Mouse (Mus musculus) ES-Bruce4 (cell line): Measurements from ENCODE around the gene Raet1e. TPM values are rescaled to one million over a fixed set of nuclear protein-coding genes. Genes with fewer than 3 reads are reported as not detected.
"Not testable (repeated sequence)": the region's sequence is repeated elsewhere in the genome, so short reads cannot be mapped to it uniquely, and the experiment has no call there.

Experiments used
- H3K27ac ChIP-seq: 2 replicates; pipeline ENCODE4 v1.5.1; 2012; ENCODE audit warnings: low read length, inconsistent platforms; ENCODE audit not compliant: insufficient read depth
- H3K27me3 ChIP-seq: 2 replicates; pipeline ENCODE4 v1.6.1; 2012; ENCODE audit warnings: mild to moderate bottlenecking, low read length, inconsistent platforms; ENCODE audit not compliant: control insufficient read depth, poor library complexity, insufficient read depth, severe bottlenecking
- H3K36me3 ChIP-seq: 2 replicates; pipeline ENCODE4 v1.6.1; 2012; ENCODE audit warnings: inconsistent platforms, mild to moderate bottlenecking, low read length, moderate library complexity; ENCODE audit not compliant: control insufficient read depth, poor library complexity, insufficient read depth, severe bottlenecking
- H3K4me1 ChIP-seq: one replicate; pipeline ENCODE4 v1.8.1; 2011; ENCODE audit warnings: low read length; ENCODE audit not compliant: control insufficient read depth, insufficient read depth
- H3K4me3 ChIP-seq: 2 replicates; pipeline ENCODE4 v1.5.1; 2011; ENCODE audit warnings: low read depth, mild to moderate bottlenecking, low read length
- H3K9ac ChIP-seq: 2 replicates; pipeline ENCODE4 v1.6.1; 2012; ENCODE audit warnings: low read depth, mild to moderate bottlenecking, inconsistent platforms; ENCODE audit not compliant: poor library complexity, severe bottlenecking
- H3K9me3 ChIP-seq: replicated peaks from 2 replicates; pipeline ENCODE4 v1.6.1; 2012; ENCODE audit warnings: mild to moderate bottlenecking, low read length, inconsistent platforms; ENCODE audit not compliant: control insufficient read depth, poor library complexity, insufficient read depth, severe bottlenecking
- CTCF ChIP-seq: IDR thresholded peaks from one replicate; pipeline ENCODE4 v1.8.1; 2011; ENCODE audit warnings: low read depth, low read length
- polyA plus RNA-seq: library from polyadenylated mRNA; stranded (reverse); fragments of >200 nt; gene quantifications from 2 replicates; pipeline ENCODE4 v1.2.4, GENCODE M21; 2011; ENCODE audit warnings: low read depth; ENCODE audit not compliant: missing spikeins, insufficient read depth, insufficient read length

Gene Raet1e
- polyA plus RNA-seq, 1 experiment = 12.3 TPM

DNA sequence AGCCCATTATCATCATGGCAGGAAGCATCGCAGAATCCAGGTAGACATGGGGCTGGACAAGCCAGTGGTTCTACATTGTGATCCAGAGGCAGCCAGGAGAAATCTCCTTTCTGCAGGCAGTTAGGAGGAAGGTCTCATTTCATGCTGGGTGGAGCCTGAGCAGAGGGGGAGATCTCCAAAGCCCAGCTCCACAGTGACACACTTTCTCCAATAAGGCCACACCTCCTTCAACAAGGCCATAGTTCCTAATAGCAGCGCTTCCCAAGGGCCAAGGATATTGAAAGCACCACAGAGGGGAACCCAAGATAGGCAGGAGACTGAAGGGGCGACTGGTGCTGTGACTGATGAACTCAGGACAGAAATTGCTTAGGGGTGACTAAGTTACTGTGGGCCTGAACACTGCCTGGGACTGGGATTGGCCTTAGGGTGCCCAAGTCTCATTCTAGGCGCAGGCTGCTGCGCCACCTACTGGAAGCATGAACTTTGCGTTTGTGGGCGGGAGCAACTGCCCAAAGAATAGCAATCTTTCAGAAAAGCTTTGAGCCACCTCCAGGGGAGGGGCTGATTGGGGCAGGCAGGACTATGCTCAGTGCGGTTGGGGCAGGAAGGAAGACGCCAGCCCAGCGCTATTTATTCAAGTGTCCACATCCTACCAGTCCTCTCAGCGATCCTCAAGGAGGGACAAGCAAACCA is 244.0 kb downstream of the Raet1e start:
- not testable (repeated sequence) for H3K27me3 ChIP-seq, H3K27ac ChIP-seq, H3K4me1 ChIP-seq, H3K36me3 ChIP-seq, H3K9me3 ChIP-seq, H3K9ac ChIP-seq, H3K4me3 ChIP-seq
- TF ChIP-seq CTCF = peak; percentile 55

DNA sequence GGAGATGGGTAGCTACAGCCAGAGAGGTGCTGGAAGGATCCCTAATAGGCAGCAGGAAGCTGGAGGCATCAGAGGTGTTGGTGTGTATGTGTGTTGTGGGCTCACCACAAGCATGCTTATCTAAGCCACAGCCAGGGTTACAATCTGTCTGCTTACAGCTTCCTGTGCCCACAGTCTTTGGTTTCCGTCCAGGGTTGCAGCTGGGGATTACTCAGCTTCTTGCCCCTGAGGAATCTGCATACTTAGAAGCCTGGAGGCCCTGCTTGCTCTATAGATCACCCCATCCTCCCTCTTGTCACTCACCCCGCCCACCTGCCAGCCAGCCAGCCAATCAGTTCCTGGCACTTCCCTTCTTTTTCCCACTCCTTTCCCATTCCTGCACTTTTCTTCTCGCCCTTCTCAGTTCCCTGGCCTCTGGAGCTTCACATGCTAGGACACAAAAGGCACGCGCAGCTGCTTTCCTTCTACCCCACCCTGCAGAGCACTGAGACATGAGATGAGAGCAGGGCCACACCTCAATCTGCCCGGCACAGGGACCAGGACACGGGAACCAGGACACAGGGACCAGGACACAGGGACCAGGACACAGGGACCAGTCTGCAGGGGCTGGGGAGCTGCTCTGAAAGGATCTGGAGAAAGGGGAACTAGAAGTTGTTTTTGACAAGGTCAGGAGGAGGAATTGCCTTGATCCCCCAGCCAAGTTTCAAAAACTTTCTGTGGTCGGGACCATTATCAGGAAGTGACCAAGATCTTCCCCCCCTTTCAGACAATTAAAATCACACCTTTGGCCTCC is 255.5 kb downstream of the Raet1e start:
- not testable (repeated sequence) for H3K36me3 ChIP-seq, H3K27ac ChIP-seq, H3K4me1 ChIP-seq, H3K27me3 ChIP-seq, H3K4me3 ChIP-seq, H3K9me3 ChIP-seq, H3K9ac ChIP-seq

Other genes with a start within 250 kb of the Raet1e start
- not detected in 2 replicates for gene 4930444G20Rik, start 90.5 kb upstream of the Raet1e start, polyA plus RNA-seq
- gene E030030I06Rik, start 9.3 kb upstream of the Raet1e start, polyA plus RNA-seq = 6.7 and 9.4 TPM in 2 replicates
- not detected in 2 replicates for gene H60b, start within 50 bp of the Raet1e start, polyA plus RNA-seq
- gene Raet1d, start 202.0 kb downstream of the Raet1e start, polyA plus RNA-seq = 3.8 and 4.9 TPM in 2 replicates